Mouse (Mus musculus) thymus, adult 2 months (tissue): ENCODE data around the gene Rrnad1.

Experiments
- CTCF ChIP-seq: fragments of 200-500 bp; IDR thresholded peaks from 2 replicates; pipeline ENCODE4 v1.5.1; 2012; ENCODE audit warnings: mild to moderate bottlenecking, control low read depth, low read length, moderate library complexity, borderline replicate concordance; ENCODE audit not compliant: control insufficient read depth, poor library complexity, insufficient read depth; ENCODE audit errors: extremely low read depth
- POLR2A ChIP-seq: fragments of 200-500 bp; IDR thresholded peaks from 2 replicates; pipeline ENCODE4 v1.6.1; 2012; ENCODE audit warnings: mild to moderate bottlenecking, low read length, control low read depth, moderate library complexity; ENCODE audit not compliant: control insufficient read depth, poor library complexity, insufficient read depth; ENCODE audit errors: extremely low read depth

GRCm38 (mm10) chr3:87958967-87959366 is 28.4 kb upstream of the Rrnad1 start:
- TF ChIP-seq CTCF (no peak), POLR2A (no peak)
